ENCODE assay signal across 8 mouse cellular contexts in the genomic region with DNA sequence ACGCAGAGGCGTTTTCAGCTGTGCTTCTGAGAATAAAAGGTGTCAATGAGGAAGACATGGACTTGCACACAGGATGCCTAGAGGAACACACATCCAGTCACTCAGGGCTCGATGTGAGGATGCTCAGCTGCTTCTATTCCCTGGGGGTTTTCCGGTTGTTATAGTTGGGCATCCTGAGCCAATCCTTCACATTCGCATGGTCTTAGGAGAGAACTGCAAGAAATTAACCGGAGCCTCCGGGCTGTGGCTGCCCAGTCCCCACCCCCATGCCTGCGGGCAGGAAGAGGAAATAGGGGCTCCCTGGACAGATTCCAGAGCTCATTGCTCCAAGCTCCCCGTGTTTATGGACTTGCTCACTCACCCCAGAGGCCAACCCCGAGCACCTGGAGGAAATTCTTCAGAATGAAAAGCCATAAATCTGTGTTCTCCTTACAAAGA.
A peak's percentile ranks its signal among the peaks of the same experiment; 100 is the strongest.
DNase-seq lines count a peak whose midpoint lies in the region; ATAC-seq lines count a peak whose summit lies in the region.

No protein-coding gene starts in this region.

- H3K9me3 ChIP-seq in forebrain, embryonic 10.5 days, result no peaks in the 10 kb centered on the region
- no peaks in the 10 kb centered on the region for H3K9me3 ChIP-seq in hindbrain, embryonic 11.5 days (ENCODE audit: control insufficient read depth, low read length)
- H3K9me3 ChIP-seq in limb, embryonic 12.5 days, result no peaks in the 10 kb centered on the region
- no peaks in the 10 kb centered on the region for H3K9me3 ChIP-seq in midbrain, embryonic 13.5 days

- peak; percentile 61 for DNase-seq in layer of hippocampus, adult 9-11 months
- DNase-seq in layer of hippocampus, adult 18-20 months (ENCODE audit: low spot score in 2 of 2), result no peak
- no peak for DNase-seq in forebrain, embryonic 10.5 days (ENCODE audit: extremely low spot score, low spot score)
- peak; percentile 51 for DNase-seq in hindbrain, embryonic 11.5 days (ENCODE audit: low spot score)
- no peak for DNase-seq in frontal cortex, postnatal 14 days (ENCODE audit: low spot score in 2 of 2)
- no peak for DNase-seq in gastrocnemius, postnatal 10 days

- no peaks in the 10 kb centered on the region for H3K27me3 ChIP-seq in forebrain, embryonic 10.5 days (ENCODE audit: poor library complexity, severe bottlenecking)
- H3K27me3 ChIP-seq in hindbrain, embryonic 11.5 days (ENCODE audit: control insufficient read depth, insufficient read depth, low read length), result no peaks in the 10 kb centered on the region
- no peaks in the 10 kb centered on the region for H3K27me3 ChIP-seq in limb, embryonic 12.5 days
- no peaks in the 10 kb centered on the region for H3K27me3 ChIP-seq in midbrain, embryonic 13.5 days

- H3K4me1 ChIP-seq in forebrain, embryonic 10.5 days, result peaks cover 100% of the 10 kb centered on the region
- H3K4me1 ChIP-seq in hindbrain, embryonic 11.5 days (replicated peaks; ENCODE audit: control insufficient read depth, insufficient read depth, low read length), result peaks cover 21% of the 10 kb centered on the region
- H3K4me1 ChIP-seq in limb, embryonic 12.5 days (replicated peaks), result peaks cover 90% of the 10 kb centered on the region
- H3K4me1 ChIP-seq in midbrain, embryonic 13.5 days (replicated peaks), result peaks cover 100% of the 10 kb centered on the region

- peak overlapping the region; percentile 4; the same call in 1 of the 2 replicates for H3K4me3 ChIP-seq in forebrain, embryonic 10.5 days
- H3K4me3 ChIP-seq in hindbrain, embryonic 11.5 days (ENCODE audit: low read depth, low read length), result no peak overlapping the region
- peak overlapping the region; percentile 64 for H3K4me3 ChIP-seq in limb, embryonic 12.5 days (replicated peaks)
- no peak overlapping the region for H3K4me3 ChIP-seq in midbrain, embryonic 13.5 days (replicated peaks)

- ATAC-seq in hindbrain, embryonic 11.5 days (ENCODE audit: low FRiP score), result peak; percentile 31
- ATAC-seq in limb, embryonic 12.5 days (ENCODE audit: insufficient number of reproducible peaks, insufficient read depth, low FRiP score, low TSS enrichment, low read depth), result peak; percentile 21
- no peak for ATAC-seq in midbrain, embryonic 13.5 days

- 0 out of 2 replicates have a peak, but pooled peaks cover 3% of the 10 kb centered on the region for H3K36me3 ChIP-seq in forebrain, embryonic 10.5 days (replicated peaks)
- no peaks in the 10 kb centered on the region for H3K36me3 ChIP-seq in hindbrain, embryonic 11.5 days (ENCODE audit: control insufficient read depth, insufficient read depth, low read length)
- H3K36me3 ChIP-seq in limb, embryonic 12.5 days, result peaks cover 17% of the 10 kb centered on the region
- H3K36me3 ChIP-seq in midbrain, embryonic 13.5 days, result no peaks in the 10 kb centered on the region

- H3K27ac ChIP-seq in forebrain, embryonic 10.5 days, result peak overlapping the region; percentile 89
- peak overlapping the region; percentile 75 for H3K27ac ChIP-seq in hindbrain, embryonic 11.5 days (ENCODE audit: low read depth, low read length)
- peak overlapping the region; percentile 97 for H3K27ac ChIP-seq in limb, embryonic 12.5 days
- H3K27ac ChIP-seq in midbrain, embryonic 13.5 days, result peak overlapping the region; percentile 86

- peak overlapping the region; percentile 11; the same call in 1 of the 2 replicates for H3K4me2 ChIP-seq in hindbrain, embryonic 11.5 days (replicated peaks; ENCODE audit: low read depth, low read length)
- H3K4me2 ChIP-seq in limb, embryonic 12.5 days, result peak overlapping the region; percentile 68
- H3K4me2 ChIP-seq in midbrain, embryonic 13.5 days (replicated peaks), result peak overlapping the region; percentile 11

- 43% methylated on average over 10 of the region's 10 CpGs for WGBS in forebrain, embryonic 10.5 days
- WGBS in hindbrain, embryonic 11.5 days, result 41% methylated on average over 10 of the region's 10 CpGs
- 6% methylated on average over 10 of the region's 10 CpGs for WGBS in limb, embryonic 12.5 days
- WGBS in midbrain, embryonic 13.5 days, result 36% methylated on average over 10 of the region's 10 CpGs

- H3K9ac ChIP-seq in hindbrain, embryonic 11.5 days (ENCODE audit: low read depth, low read length), result peak overlapping the region; percentile 4
- peak overlapping the region; percentile 48; the same call in 1 of the 2 replicates for H3K9ac ChIP-seq in limb, embryonic 12.5 days (replicated peaks)
- H3K9ac ChIP-seq in midbrain, embryonic 13.5 days (replicated peaks), result 0 out of 2 replicates have a peak overlapping the region, but pooled peaks have one; percentile 50

Comparison
In these comparisons a context has a peak if more than half of its experiments do, and no peak if none do; other contexts are left out.
1. DNase-seq: peak in layer of hippocampus, adult 9-11 months (single experiment) and hindbrain, embryonic 11.5 days (single experiment); none in layer of hippocampus, adult 18-20 months (0 of 2), forebrain, embryonic 10.5 days (single experiment), frontal cortex, postnatal 14 days (0 of 2) and gastrocnemius, postnatal 10 days (single experiment).
2. H3K4me3 ChIP-seq: peak in forebrain, embryonic 10.5 days (single experiment) and limb, embryonic 12.5 days (single experiment); none in hindbrain, embryonic 11.5 days (single experiment) and midbrain, embryonic 13.5 days (single experiment).
3. H3K4me2 ChIP-seq: peak in every context shown above with its lines; median percentile 68 in limb, embryonic 12.5 days; 11 in hindbrain, embryonic 11.5 days; 11 in midbrain, embryonic 13.5 days.
4. Peak in every context shown above with its lines, with median percentiles within 50 percentile points of each other: H3K27ac ChIP-seq and H3K9ac ChIP-seq.